Mouse (Mus musculus) embryonic facial prominence, embryonic 11.5 days (tissue): ENCODE results near the gene Nsg1. TPM values are rescaled to one million over a fixed set of nuclear protein-coding genes. Genes with fewer than 3 reads are reported as not detected.

Experiments
- ATAC-seq: fragments of 200-750 bp; cut with Nextera tagmentation; replicated peaks from 2 replicates; pipeline ENCODE4 v1.8.0; 2017; ENCODE audit warnings: low read depth; ENCODE audit not compliant: insufficient number of reproducible peaks, low FRiP score, low TSS enrichment
- DNase-seq: peaks from one replicate; pipeline ENCODE4 v3.0.0-alpha.2; 2015; ENCODE audit warnings: low spot score
- H3K27ac ChIP-seq: fragments of 300-500 bp; sonication (generic); replicated peaks from 2 replicates; pipeline ENCODE4 v1.5.1; 2014; ENCODE audit warnings: mild to moderate bottlenecking, low read depth, low read length, control low read depth
- H3K27me3 ChIP-seq: fragments of 300-500 bp; sonication (generic); 2 replicates; pipeline ENCODE4 v1.6.1; 2014; ENCODE audit warnings: mild to moderate bottlenecking, low read length, moderate library complexity, mixed read lengths; ENCODE audit not compliant: control insufficient read depth, insufficient read depth
- H3K36me3 ChIP-seq: fragments of 300-500 bp; sonication (generic); replicated peaks from 2 replicates; pipeline ENCODE4 v1.6.1; 2014; ENCODE audit warnings: low read depth, mild to moderate bottlenecking, low read length, moderate library complexity, mixed read lengths; ENCODE audit not compliant: control insufficient read depth, insufficient read depth
- H3K4me1 ChIP-seq: fragments of 300-500 bp; sonication (generic); 2 replicates; pipeline ENCODE4 v1.6.1; 2014; ENCODE audit warnings: low read length, mixed read lengths; ENCODE audit not compliant: control insufficient read depth, insufficient read depth
- H3K4me2 ChIP-seq: fragments of 300-500 bp; sonication (generic); 2 replicates; pipeline ENCODE4 v1.6.1; 2014; ENCODE audit warnings: low read depth, mild to moderate bottlenecking, control low read depth, low read length, moderate library complexity
- H3K4me3 ChIP-seq: fragments of 300-500 bp; sonication (generic); 2 replicates; pipeline ENCODE4 v1.5.1; 2014; ENCODE audit warnings: low read depth, low read length, control low read depth
- H3K9ac ChIP-seq: fragments of 300-500 bp; sonication (generic); replicated peaks from 2 replicates; pipeline ENCODE4 v1.6.1; 2014; ENCODE audit warnings: mild to moderate bottlenecking, control low read depth, low read length
- H3K9me3 ChIP-seq: fragments of 300-500 bp; sonication (generic); replicated peaks from 2 replicates; pipeline ENCODE4 v1.6.1; 2016; ENCODE audit warnings: mild to moderate bottlenecking, low read length, inconsistent platforms, mixed read lengths; ENCODE audit not compliant: control insufficient read depth
- WGBS: fragments of 180-500 bp; shearing (Covaris S2); extraction: QIAGEN DNeasy Blood & Tissue Kit; methylation state at CpG from one replicate; pipeline ENCODE4 v1.1.7; 2014; 5-methylcytosine and 5-hydroxymethylcytosine counted together
- polyA plus RNA-seq: library from polyadenylated mRNA; unstranded; fragments of >200 nt; fragmentation: Nextera tagmentation; extraction: Ambion mirVana; gene quantifications from 2 replicates; pipeline ENCODE4 v1.2.1, GENCODE M21; 2014

Gene Nsg1
- polyA plus RNA-seq, 1 experiment from 2014 or later, result 67.5 TPM

GRCm38 (mm10) chr5:38157481-38158020 is 2.2 kb downstream of the Nsg1 start:
- Histone ChIP-seq H3K4me1 (no peaks in the 10 kb centered on the region; the same call in none of the 2 replicates), H3K9ac (peak overlapping the region; percentile 96), H3K27me3 (peaks cover 4% of the 10 kb centered on the region; the same call in 1 of the 2 replicates), H3K4me2 (peak overlapping the region; percentile 84), H3K27ac (no peak overlapping the region), H3K4me3 (peak overlapping the region; percentile 87), H3K36me3 (peaks cover 26% of the 10 kb centered on the region), H3K9me3 (no peaks in the 10 kb centered on the region)
- WGBS, result 66% methylated on average over 9 of the region's 9 CpGs
- no peak for DNase-seq
- no peak for ATAC-seq

- H3K9me3 ChIP-seq, result no peaks in the 10 kb centered on the region
- DNase-seq, result no peak
- 87% methylated on average over 5 of the region's 5 CpGs for WGBS
- no peak overlapping the region for H3K27ac ChIP-seq
- no peak overlapping the region for H3K4me2 ChIP-seq
- no peaks in the 10 kb centered on the region; the same call in 1 of the 2 replicates for H3K4me1 ChIP-seq
- H3K27me3 ChIP-seq, result no peaks in the 10 kb centered on the region
- no peak overlapping the region for H3K9ac ChIP-seq
- no peak overlapping the region for H3K4me3 ChIP-seq
- peaks cover 39% of the 10 kb centered on the region for H3K36me3 ChIP-seq
- no peak for ATAC-seq
These were observed 6.1 kb downstream of the Nsg1 start for GRCm38 (mm10) chr5:38153636-38154035.

GRCm38 (mm10) chr5:38152201-38153108 is 7.3 kb downstream of the Nsg1 start:
- peaks cover 41% of the 10 kb centered on the region for H3K36me3 ChIP-seq
- WGBS, result 87% methylated on average over 9 of the region's 10 CpGs
- H3K4me3 ChIP-seq, result no peak overlapping the region
- DNase-seq, result no peak
- H3K9me3 ChIP-seq, result no peaks in the 10 kb centered on the region
- H3K4me1 ChIP-seq, result no peaks in the 10 kb centered on the region; the same call in 1 of the 2 replicates
- H3K4me2 ChIP-seq, result no peak overlapping the region
- H3K9ac ChIP-seq, result no peak overlapping the region
- no peak overlapping the region for H3K27ac ChIP-seq
- no peak for ATAC-seq
- no peaks in the 10 kb centered on the region for H3K27me3 ChIP-seq

DNA sequence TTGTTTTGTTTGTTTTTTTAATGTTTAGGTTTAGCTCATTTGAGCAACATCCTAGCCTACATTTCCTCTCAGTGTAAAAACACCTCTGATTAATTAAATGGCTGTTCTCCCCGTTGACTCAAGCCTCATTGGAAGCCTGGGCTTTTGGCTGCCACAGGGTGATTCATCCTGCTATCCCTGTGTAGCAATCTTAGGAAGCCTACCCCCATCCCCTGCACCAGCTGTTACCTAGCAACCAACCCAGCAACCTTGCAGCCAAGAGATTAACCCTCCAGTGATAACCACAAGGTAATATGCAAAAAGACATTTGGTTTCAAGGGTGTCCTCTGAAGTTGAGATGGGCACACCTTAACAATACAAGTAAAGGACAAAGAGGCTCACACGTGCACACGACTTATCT is 8.4 kb downstream of the Nsg1 start:
- no peaks in the 10 kb centered on the region for H3K4me1 ChIP-seq
- no peak overlapping the region for H3K27ac ChIP-seq
- no peak overlapping the region for H3K4me3 ChIP-seq
- no peak overlapping the region for H3K9ac ChIP-seq
- peaks cover 35% of the 10 kb centered on the region for H3K36me3 ChIP-seq
- no peaks in the 10 kb centered on the region for H3K9me3 ChIP-seq
- 77% methylated on average over 3 of the region's 3 CpGs for WGBS
- H3K27me3 ChIP-seq, result no peaks in the 10 kb centered on the region
- no peak overlapping the region for H3K4me2 ChIP-seq
- DNase-seq (no peak), ATAC-seq (no peak)

DNA sequence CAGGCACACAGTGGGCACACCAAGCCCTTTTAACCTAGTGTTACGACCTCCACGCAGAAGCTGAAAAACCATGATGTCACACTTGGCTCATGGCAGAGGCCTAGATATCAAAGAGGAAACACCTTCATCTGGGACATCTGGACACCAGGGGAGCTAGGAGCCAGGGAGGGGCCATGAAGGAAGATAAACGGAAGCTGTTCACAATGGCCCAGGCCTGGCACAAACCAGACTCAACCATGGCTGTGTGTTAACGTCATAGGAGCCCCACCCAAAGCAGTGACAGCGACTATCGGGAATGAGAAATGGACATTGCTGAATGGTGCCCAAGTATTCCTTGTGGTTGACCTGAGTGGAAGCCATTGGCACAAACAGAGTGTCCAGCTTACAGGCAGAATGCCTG is 13.2 kb downstream of the Nsg1 start:
- no peak overlapping the region for H3K4me3 ChIP-seq
- no peak for DNase-seq
- H3K9me3 ChIP-seq, result no peaks in the 10 kb centered on the region
- no peaks in the 10 kb centered on the region for H3K4me1 ChIP-seq
- WGBS, result 86% methylated on average over 6 of the region's 6 CpGs
- peaks cover 18% of the 10 kb centered on the region for H3K36me3 ChIP-seq
- H3K27ac ChIP-seq, result no peak overlapping the region
- no peaks in the 10 kb centered on the region for H3K27me3 ChIP-seq
- H3K4me2 ChIP-seq, result no peak overlapping the region
- no peak for ATAC-seq
- H3K9ac ChIP-seq, result no peak overlapping the region

DNA sequence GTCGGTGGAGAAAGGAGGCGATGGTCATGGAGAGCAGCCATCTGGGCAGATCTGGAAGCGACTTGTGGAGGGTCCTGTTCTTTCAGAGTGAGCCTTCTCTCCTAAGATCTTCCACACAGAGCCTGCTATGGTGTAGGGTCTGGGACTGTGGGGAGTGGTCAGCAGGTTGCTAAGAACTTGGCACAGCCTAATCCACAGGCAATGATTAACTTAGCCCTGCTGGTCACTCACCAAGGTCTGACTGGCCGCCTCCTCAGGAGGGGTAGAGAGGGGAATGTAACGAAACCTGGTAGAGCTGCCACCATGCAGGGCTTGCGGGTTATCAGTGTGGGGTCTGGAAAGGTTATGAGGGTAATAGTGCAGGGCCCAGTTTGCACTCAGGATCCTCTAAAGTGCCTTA is 18.8 kb downstream of the Nsg1 start:
- Histone ChIP-seq H3K9ac (no peak overlapping the region), H3K4me2 (no peak overlapping the region), H3K9me3 (no peaks in the 10 kb centered on the region), H3K27ac (no peak overlapping the region), H3K36me3 (peaks cover 8% of the 10 kb centered on the region), H3K27me3 (no peaks in the 10 kb centered on the region), H3K4me1 (no peaks in the 10 kb centered on the region), H3K4me3 (no peak overlapping the region)
- DNase-seq (no peak), ATAC-seq (no peak)
- WGBS, result 90% methylated on average over 6 of the region's 6 CpGs

GRCm38 (mm10) chr5:38137163-38137562 is 22.5 kb downstream of the Nsg1 start:
- Histone ChIP-seq H3K4me1 (no peaks in the 10 kb centered on the region), H3K9ac (no peak overlapping the region), H3K9me3 (no peaks in the 10 kb centered on the region; the same call in 1 of the 2 replicates), H3K4me2 (no peak overlapping the region), H3K27me3 (no peaks in the 10 kb centered on the region), H3K4me3 (no peak overlapping the region), H3K27ac (no peak overlapping the region), H3K36me3 (peaks cover 6% of the 10 kb centered on the region)
- DNase-seq (no peak), ATAC-seq (no peak)
- WGBS, result 88% methylated on average over 9 of the region's 9 CpGs

DNA sequence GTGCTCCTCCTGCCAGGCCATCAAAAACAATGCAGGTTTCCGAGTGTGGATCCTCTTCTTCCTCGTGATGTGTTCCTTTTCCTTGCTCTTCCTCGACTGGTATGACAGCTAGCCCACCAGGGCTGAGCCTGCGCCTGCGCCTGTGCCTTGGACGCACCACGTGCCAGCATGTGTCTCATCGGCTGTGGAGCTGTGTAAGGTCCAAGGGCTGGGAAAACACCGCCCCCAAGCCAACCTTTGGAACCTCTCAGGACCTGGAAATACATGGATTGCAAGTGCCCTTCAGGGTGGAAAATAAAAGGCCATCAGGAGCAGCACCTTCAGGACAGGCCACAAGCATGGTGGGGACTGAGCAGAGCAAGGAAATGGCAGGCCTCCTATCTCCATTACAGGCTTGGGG is 23.5 kb downstream of the Nsg1 start:
- H3K36me3 ChIP-seq, result peaks cover 6% of the 10 kb centered on the region
- H3K27ac ChIP-seq, result no peak overlapping the region
- H3K9ac ChIP-seq, result no peak overlapping the region
- no peaks in the 10 kb centered on the region for H3K4me1 ChIP-seq
- no peak overlapping the region for H3K4me3 ChIP-seq
- DNase-seq, result no peak
- WGBS, result 93% methylated on average over 9 of the region's 9 CpGs
- ATAC-seq, result no peak
- H3K4me2 ChIP-seq, result no peak overlapping the region
- no peaks in the 10 kb centered on the region; the same call in 1 of the 2 replicates for H3K9me3 ChIP-seq
- no peaks in the 10 kb centered on the region for H3K27me3 ChIP-seq
